Mouse (Mus musculus): ENCODE results near the gene Vegfa. TPM values are rescaled to one million over a fixed set of nuclear protein-coding genes. Genes with fewer than 3 reads are reported as not detected.
A peak's percentile ranks its signal among the peaks of the same experiment; 100 is the strongest.

The Vegfa gene
- 3.4 and 4.7 TPM in 2 replicates for polyA plus RNA-seq (2015; fragmentation: Nextera tagmentation; extraction: Ambion mirVana)

- Histone ChIP-seq H3K36me3 (ENCODE audit: control insufficient read depth, insufficient read depth, low read length) (no peaks in the 10 kb centered on the region), H3K4me3 (ENCODE audit: low read depth, low read length) (peak within 1 kb of the TSS; percentile 74), H3K27ac (ENCODE audit: low read length) (peak within 1 kb of the TSS; percentile 88), H3K9me3 (replicated peaks; ENCODE audit: control insufficient read depth, low read length, poor library complexity, severe bottlenecking) (no peaks in the 10 kb centered on the region), H3K27me3 (ENCODE audit: control insufficient read depth, insufficient read depth, low read depth, low read length) (no peaks in the 10 kb centered on the region), H3K9ac (ENCODE audit: low read depth, low read length) (peak within 1 kb of the TSS; percentile 78), H3K4me1 (ENCODE audit: control insufficient read depth, insufficient read depth, low read length) (peaks cover 32% of the 10 kb centered on the region), H3K4me2 (ENCODE audit: low read length) (peak within 1 kb of the TSS; percentile 79)
- peak; percentile 82 for ATAC-seq
- WGBS = under 1% methylated on average over 40 of the region's 40 CpGs
These were observed at the start of gene Vegfa for GRCm38 (mm10) chr17:46032257-46032991. Vegfa (minus strand) TSS chr17:46032369.

GRCm38 (mm10) chr17:46081657-46082056 lies 49.5 kb upstream of the Vegfa start:
- no peaks in the 10 kb centered on the region for H3K36me3 ChIP-seq (ENCODE audit: control insufficient read depth, insufficient read depth, low read length)
- H3K4me1 ChIP-seq (ENCODE audit: control insufficient read depth, insufficient read depth, low read length) = 0 out of 2 replicates have a peak, but pooled peaks cover 3% of the 10 kb centered on the region
- H3K4me3 ChIP-seq (ENCODE audit: low read depth, low read length) = no peak overlapping the region
- WGBS = 60% methylated on average over 7 of the region's 7 CpGs
- no peaks in the 10 kb centered on the region for H3K9me3 ChIP-seq (replicated peaks; ENCODE audit: control insufficient read depth, low read length, poor library complexity, severe bottlenecking)
- H3K9ac ChIP-seq (ENCODE audit: low read depth, low read length) = no peak overlapping the region
- ATAC-seq = no peak
- no peaks in the 10 kb centered on the region for H3K27me3 ChIP-seq (ENCODE audit: control insufficient read depth, insufficient read depth, low read depth, low read length)
- H3K4me2 ChIP-seq (ENCODE audit: low read length) = no peak overlapping the region
- H3K27ac ChIP-seq (ENCODE audit: low read length) = no peak overlapping the region

GRCm38 (mm10) chr17:46081042-46081441 lies 48.9 kb upstream of the Vegfa start:
- no peak overlapping the region for H3K27ac ChIP-seq (ENCODE audit: low read length)
- no peak overlapping the region for H3K4me2 ChIP-seq (ENCODE audit: low read length)
- no peak overlapping the region for H3K4me3 ChIP-seq (ENCODE audit: low read depth, low read length)
- H3K36me3 ChIP-seq (ENCODE audit: control insufficient read depth, insufficient read depth, low read length) = no peaks in the 10 kb centered on the region
- H3K9me3 ChIP-seq (replicated peaks; ENCODE audit: control insufficient read depth, low read length, poor library complexity, severe bottlenecking) = no peaks in the 10 kb centered on the region
- WGBS = 36% methylated on average over 5 of the region's 5 CpGs
- 0 out of 2 replicates have a peak, but pooled peaks cover 3% of the 10 kb centered on the region for H3K4me1 ChIP-seq (ENCODE audit: control insufficient read depth, insufficient read depth, low read length)
- H3K9ac ChIP-seq (ENCODE audit: low read depth, low read length) = no peak overlapping the region
- no peak for ATAC-seq
- no peaks in the 10 kb centered on the region for H3K27me3 ChIP-seq (ENCODE audit: control insufficient read depth, insufficient read depth, low read depth, low read length)

GRCm38 (mm10) chr17:46080388-46080787 lies 48.2 kb upstream of the Vegfa start:
- no peak overlapping the region for H3K9ac ChIP-seq (ENCODE audit: low read depth, low read length)
- no peak for ATAC-seq
- no peak overlapping the region for H3K27ac ChIP-seq (ENCODE audit: low read length)
- no peak overlapping the region for H3K4me2 ChIP-seq (ENCODE audit: low read length)
- H3K36me3 ChIP-seq (ENCODE audit: control insufficient read depth, insufficient read depth, low read length) = no peaks in the 10 kb centered on the region
- H3K4me3 ChIP-seq (ENCODE audit: low read depth, low read length) = no peak overlapping the region
- 52% methylated on average over 7 of the region's 7 CpGs for WGBS
- H3K27me3 ChIP-seq (ENCODE audit: control insufficient read depth, insufficient read depth, low read depth, low read length) = no peaks in the 10 kb centered on the region
- H3K9me3 ChIP-seq (replicated peaks; ENCODE audit: control insufficient read depth, low read length, poor library complexity, severe bottlenecking) = no peaks in the 10 kb centered on the region
- H3K4me1 ChIP-seq (ENCODE audit: control insufficient read depth, insufficient read depth, low read length) = 0 out of 2 replicates have a peak, but pooled peaks cover 3% of the 10 kb centered on the region

- H3K9ac ChIP-seq (ENCODE audit: low read depth, low read length) = no peak overlapping the region
- 0 out of 2 replicates have a peak, but pooled peaks cover 3% of the 10 kb centered on the region for H3K4me1 ChIP-seq (ENCODE audit: control insufficient read depth, insufficient read depth, low read length)
- no peaks in the 10 kb centered on the region for H3K9me3 ChIP-seq (replicated peaks; ENCODE audit: control insufficient read depth, low read length, poor library complexity, severe bottlenecking)
- H3K36me3 ChIP-seq (ENCODE audit: control insufficient read depth, insufficient read depth, low read length) = no peaks in the 10 kb centered on the region
- no peak overlapping the region for H3K27ac ChIP-seq (ENCODE audit: low read length)
- no peak for ATAC-seq
- 79% methylated on average over 2 of the region's 2 CpGs for WGBS
- no peak overlapping the region for H3K4me3 ChIP-seq (ENCODE audit: low read depth, low read length)
- H3K4me2 ChIP-seq (ENCODE audit: low read length) = no peak overlapping the region
- no peaks in the 10 kb centered on the region for H3K27me3 ChIP-seq (ENCODE audit: control insufficient read depth, insufficient read depth, low read depth, low read length)
These were observed 46.9 kb upstream of the Vegfa start for GRCm38 (mm10) chr17:46079037-46079436.

GRCm38 (mm10) chr17:46077921-46078534 lies 45.9 kb upstream of the Vegfa start:
- H3K9me3 ChIP-seq (replicated peaks; ENCODE audit: control insufficient read depth, low read length, poor library complexity, severe bottlenecking) = no peaks in the 10 kb centered on the region
- ATAC-seq = no peak
- 95% methylated on average over 12 of the region's 12 CpGs for WGBS
- H3K27ac ChIP-seq (ENCODE audit: low read length) = no peak overlapping the region
- no peaks in the 10 kb centered on the region for H3K36me3 ChIP-seq (ENCODE audit: control insufficient read depth, insufficient read depth, low read length)
- H3K4me3 ChIP-seq (ENCODE audit: low read depth, low read length) = no peak overlapping the region
- no peaks in the 10 kb centered on the region for H3K27me3 ChIP-seq (ENCODE audit: control insufficient read depth, insufficient read depth, low read depth, low read length)
- H3K9ac ChIP-seq (ENCODE audit: low read depth, low read length) = no peak overlapping the region
- no peak overlapping the region for H3K4me2 ChIP-seq (ENCODE audit: low read length)
- H3K4me1 ChIP-seq (ENCODE audit: control insufficient read depth, insufficient read depth, low read length) = no peaks in the 10 kb centered on the region

- 57% methylated on average over 1 of the region's 1 CpGs for WGBS
- H3K4me1 ChIP-seq (ENCODE audit: control insufficient read depth, insufficient read depth, low read length) = no peaks in the 10 kb centered on the region
- ATAC-seq = no peak
These were observed 44.0 kb upstream of the Vegfa start for GRCm38 (mm10) chr17:46076260-46076551.

GRCm38 (mm10) chr17:46075551-46076259 lies 43.5 kb upstream of the Vegfa start:
- Histone ChIP-seq H3K4me2 (ENCODE audit: low read length) (no peak overlapping the region), H3K27ac (ENCODE audit: low read length) (no peak overlapping the region), H3K36me3 (ENCODE audit: control insufficient read depth, insufficient read depth, low read length) (no peaks in the 10 kb centered on the region), H3K9ac (ENCODE audit: low read depth, low read length) (no peak overlapping the region), H3K4me3 (ENCODE audit: low read depth, low read length) (no peak overlapping the region), H3K27me3 (ENCODE audit: control insufficient read depth, insufficient read depth, low read depth, low read length) (no peaks in the 10 kb centered on the region), H3K9me3 (replicated peaks; ENCODE audit: control insufficient read depth, low read length, poor library complexity, severe bottlenecking) (no peaks in the 10 kb centered on the region), H3K4me1 (ENCODE audit: control insufficient read depth, insufficient read depth, low read length) (no peaks in the 10 kb centered on the region)
- ATAC-seq = no peak
- 70% methylated on average over 5 of the region's 5 CpGs for WGBS

More at GRCm38 (mm10) chr17:46076260-46076551, 44.0 kb upstream of the Vegfa start:
- no peaks in the 10 kb centered on the region for H3K36me3 ChIP-seq (ENCODE audit: control insufficient read depth, insufficient read depth, low read length)
- no peak overlapping the region for H3K27ac ChIP-seq (ENCODE audit: low read length)
- H3K4me2 ChIP-seq (ENCODE audit: low read length) = no peak overlapping the region
- no peak overlapping the region for H3K4me3 ChIP-seq (ENCODE audit: low read depth, low read length)
- H3K9me3 ChIP-seq (replicated peaks; ENCODE audit: control insufficient read depth, low read length, poor library complexity, severe bottlenecking) = no peaks in the 10 kb centered on the region
- no peaks in the 10 kb centered on the region for H3K27me3 ChIP-seq (ENCODE audit: control insufficient read depth, insufficient read depth, low read depth, low read length)
- no peak overlapping the region for H3K9ac ChIP-seq (ENCODE audit: low read depth, low read length)

- H3K4me3 ChIP-seq (ENCODE audit: low read depth, low read length) = no peak overlapping the region
- WGBS = 49% methylated on average over 3 of the region's 3 CpGs
- no peak for ATAC-seq
These were observed 42.9 kb upstream of the Vegfa start for GRCm38 (mm10) chr17:46075116-46075485.

More at GRCm38 (mm10) chr17:46075116-46075485, 42.9 kb upstream of the Vegfa start:
- no peaks in the 10 kb centered on the region for H3K36me3 ChIP-seq (ENCODE audit: control insufficient read depth, insufficient read depth, low read length)
- no peak overlapping the region for H3K9ac ChIP-seq (ENCODE audit: low read depth, low read length)
- no peaks in the 10 kb centered on the region for H3K4me1 ChIP-seq (ENCODE audit: control insufficient read depth, insufficient read depth, low read length)
- no peak overlapping the region for H3K4me2 ChIP-seq (ENCODE audit: low read length)
- no peaks in the 10 kb centered on the region for H3K9me3 ChIP-seq (replicated peaks; ENCODE audit: control insufficient read depth, low read length, poor library complexity, severe bottlenecking)
- no peaks in the 10 kb centered on the region for H3K27me3 ChIP-seq (ENCODE audit: control insufficient read depth, insufficient read depth, low read depth, low read length)
- H3K27ac ChIP-seq (ENCODE audit: low read length) = no peak overlapping the region
